Mouse (Mus musculus): ENCODE measurements around the gene Ttc26.
A peak's percentile ranks its signal among the peaks of the same experiment; 100 is the strongest.

Ttc26 gene

GRCm38 (mm10) chr6:38381129-38381771 lies at the start of gene Ttc26:
Gene Ttc26 (plus strand): TSS chr6:38381469.
- DNase-seq (ENCODE audit: inconsistent ontology term) = peak; percentile 88

- DNase-seq (ENCODE audit: inconsistent ontology term) = no peak
Measured at GRCm38 (mm10) chr6:38335264-38335663, 46.0 kb upstream of the Ttc26 start.

GRCm38 (mm10) chr6:38337166-38337705 lies 44.0 kb upstream of the Ttc26 start:
- DNase-seq (ENCODE audit: inconsistent ontology term) = no peak

GRCm38 (mm10) chr6:38337951-38338350 lies 43.3 kb upstream of the Ttc26 start:
- no peak for DNase-seq (ENCODE audit: inconsistent ontology term)

GRCm38 (mm10) chr6:38339078-38339477 lies 42.2 kb upstream of the Ttc26 start:
- DNase-seq (ENCODE audit: inconsistent ontology term) = no peak

GRCm38 (mm10) chr6:38341751-38342665 lies 39.3 kb upstream of the Ttc26 start:
- no peak for DNase-seq (ENCODE audit: inconsistent ontology term)

- no peak for DNase-seq (ENCODE audit: inconsistent ontology term)
Measured at GRCm38 (mm10) chr6:38342666-38342992, 38.6 kb upstream of the Ttc26 start.

GRCm38 (mm10) chr6:38343581-38343980 lies 37.7 kb upstream of the Ttc26 start:
- no peak for DNase-seq (ENCODE audit: inconsistent ontology term)

- no peak for DNase-seq (ENCODE audit: inconsistent ontology term)
Measured at GRCm38 (mm10) chr6:38344006-38344670, 37.1 kb upstream of the Ttc26 start.

GRCm38 (mm10) chr6:38345796-38346195 lies 35.5 kb upstream of the Ttc26 start:
- no peak for DNase-seq (ENCODE audit: inconsistent ontology term)

- no peak for DNase-seq (ENCODE audit: inconsistent ontology term)
Measured at GRCm38 (mm10) chr6:38347875-38348274, 33.4 kb upstream of the Ttc26 start.

GRCm38 (mm10) chr6:38348811-38349453 lies 32.3 kb upstream of the Ttc26 start:
- DNase-seq (ENCODE audit: inconsistent ontology term) = no peak

- DNase-seq (ENCODE audit: inconsistent ontology term) = no peak
Measured at GRCm38 (mm10) chr6:38349806-38350205, 31.5 kb upstream of the Ttc26 start.

- DNase-seq (ENCODE audit: inconsistent ontology term) = no peak
Measured at GRCm38 (mm10) chr6:38351930-38352329, 29.3 kb upstream of the Ttc26 start.

- DNase-seq (ENCODE audit: inconsistent ontology term) = no peak
Measured at GRCm38 (mm10) chr6:38352451-38352850, 28.8 kb upstream of the Ttc26 start.

GRCm38 (mm10) chr6:38353181-38353580 lies 28.1 kb upstream of the Ttc26 start:
- no peak for DNase-seq (ENCODE audit: inconsistent ontology term)

- peak; percentile 85 for DNase-seq (ENCODE audit: inconsistent ontology term)
Measured at GRCm38 (mm10) chr6:38353811-38354722, 27.2 kb upstream of the Ttc26 start, which contains the start of gene Zc3hav1. Gene Zc3hav1 (minus strand): TSS chr6:38354603.

GRCm38 (mm10) chr6:38354723-38355353 lies 26.4 kb upstream of the Ttc26 start:
- DNase-seq (ENCODE audit: inconsistent ontology term) = no peak

- no peak for DNase-seq (ENCODE audit: inconsistent ontology term)
Measured at GRCm38 (mm10) chr6:38355354-38355823, 25.9 kb upstream of the Ttc26 start.

GRCm38 (mm10) chr6:38355862-38356261 lies 25.4 kb upstream of the Ttc26 start:
- peak; percentile 17 for DNase-seq (ENCODE audit: inconsistent ontology term)

Data from Muller cell, postnatal 12 days (primary cell).